Mouse (Mus musculus): ENCODE measurements around the gene Trim54. TPM values are rescaled to one million over a fixed set of nuclear protein-coding genes. Genes with fewer than 3 reads are reported as not detected.
A peak's percentile ranks its signal among the peaks of the same experiment; 100 is the strongest.

The Trim54 gene
- polyA plus RNA-seq, 2 experiments from 2014 or later = not detected

DNA sequence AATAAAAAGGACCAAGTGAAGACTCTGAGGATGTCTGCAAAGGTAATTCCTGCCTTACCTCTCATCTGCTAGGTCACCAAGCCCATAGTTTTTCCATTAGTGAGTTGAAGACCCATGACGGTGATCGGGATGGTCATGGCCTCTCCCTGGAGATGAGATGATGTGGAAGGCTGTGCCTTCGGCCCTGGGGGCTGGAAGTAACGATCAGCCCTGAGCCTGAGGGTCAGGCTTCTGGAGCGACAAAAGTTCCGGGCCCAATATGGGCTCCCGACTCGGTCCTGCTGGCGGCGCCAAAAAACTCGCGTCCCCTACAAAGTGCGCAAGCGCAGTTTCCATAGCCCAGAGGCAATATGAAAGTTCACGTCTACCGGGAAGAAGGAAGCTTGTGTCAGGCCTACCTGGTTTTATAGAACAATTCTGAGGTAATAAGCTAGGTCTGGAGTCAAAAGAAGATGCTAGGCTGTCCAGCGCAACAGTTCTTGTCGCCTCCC, 8.5 kb upstream of the Trim54 start, which contains the start of gene Slc30a3:
Gene Slc30a3 (minus strand): TSS at position 238 of the 491 bp plus-strand sequence.
- ATAC-seq = no peak

DNA sequence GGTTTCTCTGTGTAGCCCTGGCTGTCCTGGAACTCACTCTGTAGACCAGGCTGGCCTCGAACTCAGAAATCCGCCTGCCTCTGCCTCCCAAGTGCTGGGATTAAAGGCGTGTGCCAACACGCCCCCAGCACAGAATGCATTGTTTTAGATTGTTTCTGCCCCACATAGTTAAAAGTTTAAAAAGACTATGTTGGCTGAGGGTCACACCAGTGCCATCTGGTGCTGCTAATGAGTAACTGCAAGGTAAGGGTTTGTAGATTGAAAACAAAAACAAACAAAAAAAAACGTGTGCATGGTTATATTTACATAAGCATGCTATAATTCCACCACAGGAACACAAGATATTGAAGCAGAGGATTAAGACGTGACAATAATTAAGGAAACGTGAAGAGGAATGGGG, 5.7 kb upstream of the Trim54 start:
- no peak for ATAC-seq

DNA sequence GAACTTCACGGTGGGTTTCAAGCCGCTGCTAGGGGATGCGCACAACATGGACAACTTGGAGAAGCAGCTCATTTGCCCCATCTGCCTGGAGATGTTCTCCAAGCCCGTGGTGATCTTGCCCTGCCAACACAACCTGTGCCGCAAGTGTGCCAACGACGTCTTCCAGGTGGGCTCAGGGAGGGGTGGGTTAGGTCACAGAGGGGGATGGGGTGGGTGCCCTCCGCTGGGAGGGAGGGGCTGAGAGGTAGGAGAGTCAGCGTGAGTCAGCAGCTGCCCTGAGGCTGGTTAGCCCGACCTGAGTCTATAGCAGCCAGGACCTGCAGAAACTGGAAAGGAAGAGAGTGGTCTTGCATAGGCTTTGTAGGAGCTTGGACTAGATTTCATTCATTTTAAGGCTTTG, 400 bp downstream of the Trim54 start:
- ATAC-seq = no peak

DNA sequence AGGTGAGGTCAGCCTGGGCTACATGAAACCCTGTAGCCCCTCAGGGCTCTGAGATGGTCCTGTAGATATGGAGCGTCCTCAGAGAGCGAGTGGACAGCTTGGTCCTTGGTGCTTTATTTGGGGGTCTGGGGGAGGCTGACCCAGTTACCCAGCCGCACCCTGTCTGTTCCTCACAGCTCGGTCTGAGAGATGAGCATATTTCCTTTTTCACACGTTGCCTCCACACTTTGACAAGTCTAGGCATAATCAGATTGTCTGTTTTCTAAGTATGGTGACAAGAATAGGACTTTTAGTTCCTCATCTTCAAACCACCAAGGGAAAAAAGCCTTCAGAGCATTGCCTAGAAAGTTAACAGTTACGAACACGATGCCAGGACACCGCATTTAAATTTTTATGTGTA, 4.6 kb downstream of the Trim54 start:
- ATAC-seq = no peak

DNA sequence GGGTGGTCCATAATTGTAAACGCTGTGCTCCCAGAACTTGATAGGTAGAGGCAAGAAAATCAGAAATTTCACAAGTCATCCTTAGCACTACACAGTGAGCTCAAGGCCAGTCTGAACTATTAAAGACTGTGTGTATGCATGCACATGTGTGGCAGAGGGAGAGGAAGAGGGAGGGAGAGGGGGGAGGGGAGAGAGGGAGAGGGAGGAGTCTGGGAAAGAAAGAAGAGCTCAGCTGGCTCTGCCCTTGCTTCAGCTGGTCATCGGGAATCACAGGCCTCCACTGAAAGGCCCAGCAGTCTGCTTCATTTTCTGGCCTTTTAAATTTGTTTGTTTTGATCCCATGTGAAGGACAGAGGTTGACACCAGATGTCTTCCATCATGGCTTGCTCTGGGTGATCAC, 7.0 kb downstream of the Trim54 start:
- ATAC-seq = no peak

DNA sequence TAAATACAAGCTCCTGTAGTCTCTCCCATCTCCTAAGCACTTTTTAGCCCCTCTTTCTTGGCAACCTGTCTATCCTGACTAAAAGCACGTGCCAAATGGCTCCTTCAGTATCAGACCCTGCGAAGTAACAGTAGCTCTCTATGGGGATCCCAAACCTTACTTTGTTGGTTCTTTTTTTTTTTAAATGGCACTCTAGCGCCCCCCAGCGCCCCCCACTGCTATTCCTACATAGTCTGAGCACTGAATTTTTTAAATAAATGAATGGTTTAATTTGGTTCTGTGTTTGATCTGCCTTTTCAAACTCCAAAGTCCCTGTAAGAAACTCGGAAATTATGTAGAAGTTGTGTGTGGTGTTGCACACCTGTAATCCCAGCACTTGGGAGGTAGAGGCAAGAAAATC, 9.5 kb downstream of the Trim54 start:
- ATAC-seq = no peak

DNA sequence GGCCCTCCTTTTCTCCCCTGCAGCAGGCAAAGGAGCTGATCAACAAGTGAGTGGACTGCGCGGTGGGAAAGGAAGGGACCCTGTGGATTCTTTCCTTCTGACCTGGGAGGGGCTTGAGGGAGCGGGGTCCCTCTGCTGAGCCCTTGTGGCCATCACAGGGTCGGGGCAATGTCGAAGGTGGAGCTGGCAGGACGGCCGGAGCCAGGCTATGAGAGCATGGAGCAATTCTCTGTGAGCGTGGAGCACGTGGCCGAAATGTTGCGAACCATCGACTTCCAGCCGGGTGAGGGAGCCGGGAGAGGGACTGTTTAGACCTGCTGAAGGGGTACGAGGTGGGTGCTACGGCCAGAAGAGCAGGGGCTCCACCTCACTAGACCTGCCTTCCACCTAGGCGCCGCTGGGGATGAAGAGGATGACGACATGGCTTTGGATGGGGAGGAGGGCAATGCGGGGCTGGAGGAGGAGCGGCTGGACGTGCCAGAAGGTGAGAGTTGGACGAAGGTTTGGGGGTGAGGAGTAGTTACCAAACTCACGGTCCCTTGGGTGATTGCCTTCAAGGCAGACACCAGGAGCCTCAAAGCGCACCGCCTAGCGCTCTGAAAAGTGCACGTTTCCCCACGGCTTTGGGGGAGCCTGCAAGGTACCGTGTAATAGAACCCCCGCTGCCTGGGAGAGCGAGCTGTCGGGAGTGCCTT, 20.4 kb downstream of the Trim54 start:
- no peak for ATAC-seq

DNA sequence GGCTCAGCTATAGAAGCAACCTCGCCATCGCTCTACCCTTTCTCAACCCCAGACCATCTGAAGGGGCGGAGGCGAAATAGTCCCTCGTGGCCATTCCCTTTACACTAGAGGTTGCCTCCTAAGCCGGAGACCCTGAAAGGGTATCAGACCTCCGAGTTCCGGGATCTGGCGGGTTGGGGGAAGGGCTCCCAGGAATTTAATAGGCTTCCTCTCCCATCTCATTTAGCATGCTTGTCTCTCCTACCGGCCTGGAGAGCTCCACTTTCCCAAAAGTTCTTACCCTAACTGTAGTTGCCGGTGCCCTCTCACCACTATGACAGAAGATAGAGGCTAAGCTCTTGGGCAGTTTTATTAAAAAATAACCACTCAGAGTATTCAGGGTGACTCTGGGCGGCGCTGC, 21.1 kb downstream of the Trim54 start:
- ATAC-seq = no peak

DNA sequence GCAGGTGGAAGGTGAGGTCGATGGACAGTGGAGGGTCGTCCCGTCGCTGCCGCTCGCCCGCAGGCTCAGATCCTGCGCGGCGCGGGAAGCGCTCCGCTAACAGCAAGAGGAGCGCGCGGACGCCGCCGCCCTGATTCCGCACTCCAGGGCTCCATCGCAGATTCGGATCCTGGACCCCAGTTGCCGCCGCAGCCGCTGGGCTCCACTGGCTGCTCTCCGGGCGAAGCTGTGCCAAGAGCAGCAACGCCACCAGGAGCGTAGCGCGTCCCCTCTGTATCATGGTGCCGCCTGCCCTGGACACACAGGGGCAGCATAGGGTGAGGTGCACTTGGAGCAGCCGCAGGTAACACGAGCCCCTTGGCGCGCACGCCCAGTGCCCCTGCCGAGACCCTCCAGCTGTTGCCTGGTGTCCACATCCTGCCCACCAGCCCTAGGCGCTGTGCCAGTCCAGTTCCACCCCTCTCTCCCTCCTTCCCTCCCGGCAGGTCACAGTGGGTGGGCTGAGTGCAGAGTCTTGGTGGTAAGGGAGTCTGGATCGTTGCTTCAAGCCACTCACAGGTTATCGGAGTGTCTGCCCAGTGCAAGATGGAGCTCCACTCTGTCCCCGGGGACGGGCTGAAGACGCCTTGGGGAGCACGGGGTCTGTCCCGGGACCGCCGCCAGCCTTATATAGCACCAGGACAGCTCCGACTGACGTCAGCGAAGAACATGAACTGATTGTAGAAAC, 21.9 kb downstream of the Trim54 start, which contains the start of gene Ucn:
Gene Ucn (minus strand): TSS at position 589 of the 727 bp plus-strand sequence.
- no peak for ATAC-seq

DNA sequence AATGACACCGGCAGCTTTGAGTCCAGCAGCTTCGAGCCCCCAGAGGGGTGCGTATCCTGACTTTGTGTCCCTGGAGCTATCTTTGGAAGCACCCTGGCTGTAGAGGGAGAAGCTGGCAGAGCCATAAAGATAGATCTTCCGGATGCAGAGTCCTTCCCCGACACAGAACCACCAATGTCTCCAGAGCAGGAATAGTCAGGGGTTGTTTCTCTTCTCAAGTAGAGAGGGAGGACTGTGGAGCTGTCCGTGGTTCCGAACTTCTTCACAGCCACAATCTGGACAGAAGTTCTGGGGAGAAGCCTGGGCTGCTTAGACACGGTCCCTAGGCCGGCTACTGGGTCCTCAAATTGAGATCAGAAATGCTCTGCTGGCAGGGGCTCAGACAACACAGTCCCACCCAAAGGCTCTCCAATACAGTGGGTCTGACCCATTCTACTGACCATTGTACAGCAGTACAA, 22.5 kb downstream of the Trim54 start:
- no peak for ATAC-seq

DNA sequence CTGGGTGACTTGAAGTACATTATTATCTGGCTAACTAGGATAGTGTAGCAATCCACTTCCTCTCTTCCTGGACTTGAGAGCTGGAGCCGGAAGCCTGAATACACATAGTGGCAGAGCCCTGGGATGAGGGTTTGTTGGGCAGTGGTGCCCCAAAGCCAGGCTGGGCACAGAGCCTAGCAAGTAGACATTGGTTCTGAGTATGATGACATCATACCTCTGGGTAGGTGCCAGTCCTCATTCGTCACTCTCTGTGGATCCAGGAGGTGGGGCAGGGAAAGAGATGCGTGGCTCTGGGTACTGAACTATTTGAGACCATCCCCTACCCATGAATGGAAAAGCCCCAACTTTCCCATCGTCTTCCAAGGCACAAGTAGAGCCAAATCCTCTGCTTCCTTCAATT, 33.3 kb downstream of the Trim54 start:
- no peak for ATAC-seq

DNA sequence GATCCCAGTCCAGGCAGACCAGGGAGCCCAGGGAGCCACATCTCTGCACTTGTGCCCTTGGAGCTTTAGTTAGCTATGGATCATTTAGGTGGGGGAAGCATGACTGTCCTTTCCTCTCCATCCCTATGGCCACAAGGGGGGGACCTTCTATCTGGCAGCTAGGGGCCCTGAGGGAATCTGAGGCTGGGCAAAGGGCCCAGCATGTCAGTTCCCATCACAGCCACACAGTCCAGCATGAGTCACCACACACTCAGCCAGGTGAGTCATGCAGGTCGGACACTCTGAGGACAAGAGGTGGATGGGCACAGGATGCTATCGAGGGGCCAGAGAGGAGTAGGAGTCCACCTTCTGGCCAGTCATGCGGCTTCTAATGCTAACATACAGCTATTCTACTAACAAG, 35.2 kb downstream of the Trim54 start:
- no peak for ATAC-seq

DNA sequence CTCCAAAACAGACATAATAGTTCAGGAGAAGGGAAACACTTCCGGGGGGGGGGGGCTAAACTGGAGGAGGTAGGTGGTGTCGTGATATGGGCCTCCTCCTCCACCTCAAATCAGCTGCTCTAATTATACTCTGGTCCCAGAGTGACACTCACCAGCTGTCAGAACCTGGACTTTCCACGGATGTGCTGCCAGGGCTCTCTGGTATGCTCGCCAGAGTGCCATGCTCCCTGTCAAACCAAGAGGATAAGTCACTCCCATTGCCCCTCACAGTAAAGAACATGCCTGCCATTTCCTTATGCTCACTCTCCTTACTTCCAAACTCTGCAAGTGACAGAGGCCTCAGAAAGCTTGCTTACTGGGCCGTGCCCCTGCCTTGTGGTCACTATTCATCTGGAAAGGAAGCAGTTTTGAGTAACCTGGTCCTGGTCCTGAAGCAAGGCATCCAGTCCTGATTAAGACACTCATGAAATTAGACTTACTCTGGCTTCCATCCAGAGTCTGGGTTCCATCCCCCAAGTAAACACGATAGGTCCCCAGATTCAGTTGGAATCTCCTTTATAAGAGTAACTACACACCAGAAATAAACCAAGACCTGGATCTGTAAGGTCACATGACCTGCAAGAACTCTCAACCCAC, 37.1 kb downstream of the Trim54 start:
- ATAC-seq = no peak

DNA sequence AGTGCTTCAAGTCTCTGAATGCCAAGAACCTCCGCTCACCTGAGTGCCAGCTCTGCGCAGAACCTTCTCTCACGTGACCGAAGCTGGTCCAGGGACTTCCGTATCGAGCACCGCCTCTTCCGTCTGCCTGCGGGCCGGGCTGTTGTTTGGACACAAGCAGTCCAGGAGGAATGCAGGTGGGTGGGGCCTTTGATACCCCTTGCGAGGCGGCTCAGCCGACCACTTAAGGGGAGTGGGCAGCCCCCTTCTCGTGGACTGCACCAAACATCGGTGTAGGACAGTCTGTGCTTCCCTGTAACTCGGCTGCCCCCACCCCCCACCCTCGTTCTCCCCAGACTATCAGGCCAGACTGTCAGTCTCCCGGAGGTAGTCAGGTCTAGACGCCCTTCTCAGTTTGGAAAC, 37.6 kb downstream of the Trim54 start, which contains the start of gene Mpv17:
Gene Mpv17 (minus strand): TSS at position 100 of the 402 bp plus-strand sequence.
- peak; percentile 95 for ATAC-seq

DNA sequence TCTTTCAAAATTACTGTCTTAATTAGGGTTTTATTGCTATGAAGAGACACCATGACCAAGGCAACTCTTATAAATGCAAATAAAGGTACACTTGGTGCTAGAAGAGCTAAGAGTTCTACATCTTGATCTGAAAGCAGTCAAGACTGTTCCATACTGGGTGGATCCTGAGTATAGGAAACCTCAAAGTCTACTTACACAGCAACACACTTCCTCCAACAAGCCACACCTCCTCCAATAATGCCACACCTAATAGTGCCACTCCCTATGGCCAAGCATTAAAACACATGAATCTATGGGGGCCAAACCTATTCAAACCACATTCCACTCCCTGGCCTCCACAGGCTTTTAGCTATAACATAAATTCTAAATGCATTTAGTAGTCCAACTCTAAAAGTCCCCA, 46.0 kb downstream of the Trim54 start:
- no peak for ATAC-seq

DNA sequence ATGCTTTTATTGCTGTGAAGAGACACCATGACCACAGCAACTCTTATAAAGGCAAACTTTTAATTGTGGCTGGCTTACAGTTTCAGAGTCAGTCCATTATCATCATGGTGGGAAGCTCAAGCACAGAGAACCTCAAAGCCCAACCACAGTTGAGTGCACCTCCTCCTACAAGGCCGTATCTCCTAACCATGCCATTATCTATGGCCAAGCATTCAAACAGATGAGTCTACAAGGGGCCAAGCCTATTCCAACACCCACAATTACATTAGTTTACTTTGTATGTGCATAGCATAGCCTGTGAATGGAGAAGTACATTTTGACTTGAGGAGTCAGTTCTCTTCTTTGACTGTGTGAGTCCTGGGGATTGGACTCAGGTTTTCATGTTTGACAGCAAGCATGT, 48.4 kb downstream of the Trim54 start:
- ATAC-seq = no peak

DNA sequence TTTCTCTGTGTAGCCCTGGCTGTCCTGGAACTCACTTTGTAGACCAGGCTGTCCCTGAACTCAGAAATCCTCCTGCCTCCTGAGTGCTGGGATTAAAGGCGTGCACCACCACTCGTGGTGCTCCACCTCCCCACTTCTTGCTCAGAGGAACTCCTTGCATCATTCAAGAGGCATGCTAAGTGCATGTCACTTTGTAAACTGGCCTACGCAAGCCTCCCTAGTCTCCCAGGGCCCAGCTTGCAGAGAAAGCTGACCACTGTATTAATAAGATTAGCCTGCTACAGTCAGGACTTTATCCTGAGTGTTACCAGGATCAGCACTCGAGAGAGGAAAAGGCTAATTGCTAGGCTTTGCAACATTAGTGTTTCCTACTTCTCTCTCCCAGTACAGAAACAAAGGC, 52.1 kb downstream of the Trim54 start:
- ATAC-seq = no peak

DNA sequence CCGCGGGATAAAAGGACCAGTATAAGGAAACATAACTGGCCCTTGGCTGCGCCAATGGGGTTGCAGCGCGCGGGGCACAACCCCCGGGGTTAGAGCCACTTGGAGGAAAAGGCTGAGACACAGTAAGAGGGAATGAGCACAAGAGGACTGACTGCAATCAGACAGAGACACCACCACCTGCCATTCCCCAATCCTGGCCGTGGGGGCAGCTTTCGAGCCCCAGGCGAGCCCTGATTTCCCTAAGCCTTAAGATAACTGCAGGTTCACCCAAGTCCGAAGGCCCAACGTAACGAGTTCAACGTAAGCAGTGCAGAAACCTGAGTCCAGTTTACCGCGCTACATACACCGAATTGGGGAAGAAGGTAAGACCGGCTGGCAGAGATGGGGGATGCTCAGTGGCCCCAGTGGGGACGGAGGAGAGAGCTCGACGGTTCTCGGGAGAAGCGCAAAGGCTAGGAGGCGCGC, 62.8 kb downstream of the Trim54 start:
- peak; percentile 27 for ATAC-seq

DNA sequence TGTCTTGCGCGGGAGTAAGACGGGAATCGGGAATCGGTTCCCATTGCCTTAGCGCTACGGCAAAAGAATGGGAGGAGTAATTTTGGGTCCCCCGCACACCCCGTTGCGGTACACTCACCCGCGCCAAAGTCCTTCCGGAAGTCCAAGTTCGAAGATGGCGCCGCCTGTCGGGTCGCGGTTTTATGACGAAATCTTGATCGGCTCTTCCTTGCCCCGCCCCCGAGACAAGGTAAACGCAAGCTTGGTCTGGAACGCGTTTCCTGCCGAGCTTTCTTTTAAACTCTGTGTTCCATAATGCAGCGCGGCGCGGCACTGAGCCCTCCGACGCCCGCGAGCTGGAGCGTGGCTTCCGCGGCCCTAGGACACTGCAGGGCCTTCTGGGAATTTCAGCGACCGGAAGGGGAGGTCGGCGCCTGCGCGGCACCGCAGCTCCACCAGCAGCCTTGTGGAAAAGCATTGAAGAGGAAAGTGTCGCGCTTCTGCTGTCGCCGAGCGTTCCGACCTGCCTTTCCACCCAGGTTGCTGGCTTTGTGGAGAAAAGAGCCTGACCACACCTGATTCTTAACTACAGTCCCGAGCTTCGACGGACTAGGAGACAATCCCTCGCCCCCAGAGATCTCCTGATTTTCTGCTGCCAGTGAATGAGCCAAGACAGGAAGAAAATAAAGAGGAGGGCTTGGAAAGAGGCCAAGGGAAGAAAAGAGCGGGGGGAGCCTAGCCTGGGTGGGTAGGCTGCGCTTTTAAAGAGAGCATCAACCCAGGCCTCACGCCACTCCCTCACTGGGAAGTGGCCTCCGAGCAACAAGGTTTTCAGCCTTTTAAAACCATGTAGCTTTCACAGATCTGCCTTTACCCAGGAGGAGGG, 63.5 kb downstream of the Trim54 start, which contains the start of the genes Gm29609 and Gtf3c2:
Gene Gm29609 (minus strand): TSS at position 146 of the 865 bp plus-strand sequence.
Gene Gtf3c2 (minus strand): TSS at position 379 of the 865 bp plus-strand sequence.
- ATAC-seq = peak; percentile 94

DNA sequence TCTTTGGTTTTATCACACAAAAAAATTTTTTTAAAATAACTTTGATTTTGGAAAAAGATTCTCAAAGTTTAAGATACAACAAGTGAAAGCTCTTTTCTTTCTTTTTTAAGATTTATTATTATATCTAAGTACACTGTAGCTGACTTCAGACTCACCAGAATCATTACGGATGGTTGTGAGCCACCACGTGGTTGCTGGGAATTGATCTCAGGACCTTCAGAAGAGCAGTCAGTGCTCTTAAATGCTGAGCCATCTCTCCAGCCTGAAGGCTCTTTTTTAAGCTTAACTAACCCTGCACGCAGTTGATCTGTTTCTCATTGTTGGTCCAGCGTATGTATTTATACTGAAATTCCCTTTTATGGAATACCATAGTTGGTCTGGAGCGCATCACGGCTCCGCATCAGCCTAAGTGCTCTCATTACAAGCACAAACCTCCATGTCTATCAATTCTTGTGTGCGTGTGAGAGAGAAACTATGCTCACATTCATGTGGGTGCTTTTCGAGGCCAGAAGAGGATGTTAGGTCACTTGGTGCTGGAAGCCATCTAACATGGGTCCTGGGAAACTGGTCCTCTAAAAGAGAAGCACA, 64.8 kb downstream of the Trim54 start:
- ATAC-seq = no peak

DNA sequence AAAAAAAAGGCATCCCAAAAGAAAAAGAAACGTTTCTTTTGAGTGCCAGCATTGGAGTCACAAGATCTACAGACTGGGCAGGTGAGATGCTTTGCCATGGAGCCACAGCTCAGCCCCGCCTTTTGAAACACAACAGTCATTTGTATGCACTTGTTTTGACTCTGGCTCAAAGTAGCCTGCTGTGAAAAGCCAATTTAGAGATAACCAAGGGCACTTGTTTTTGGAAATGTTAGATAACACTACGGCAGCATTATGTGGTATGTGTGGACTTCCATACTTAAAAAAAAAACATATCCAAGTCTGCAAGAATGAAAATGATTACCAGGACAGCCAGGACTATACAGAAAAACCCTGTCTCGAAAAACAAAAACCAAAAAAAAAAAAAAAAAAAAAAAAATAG, 67.2 kb downstream of the Trim54 start:
- no peak for ATAC-seq

All from CD4-positive, CD25-positive, alpha-beta regulatory T cell, adult 4 months (primary cell).